Mouse (Mus musculus): Measurements from ENCODE around the gene Gm28043.

DNA sequence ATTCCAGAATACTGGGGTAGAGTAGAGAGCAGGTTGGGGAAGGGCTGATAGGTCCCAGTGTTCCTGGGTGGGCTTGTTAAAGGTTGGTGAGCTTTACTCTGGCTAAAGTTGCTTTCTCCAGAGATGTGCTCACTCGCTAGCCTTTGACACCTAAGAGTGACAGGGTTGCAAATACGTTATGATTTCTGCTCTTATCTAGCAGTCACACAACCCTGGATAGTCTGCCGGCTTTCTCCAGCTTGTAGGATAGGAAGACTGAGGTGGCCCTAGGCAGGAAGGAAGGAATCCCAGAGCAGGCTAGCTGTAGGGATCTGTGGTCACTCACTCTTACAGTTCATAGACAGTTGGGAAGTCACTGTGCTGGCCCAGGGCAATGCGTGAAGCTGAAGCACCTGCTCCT lies 69.6 kb downstream of the Gm28043 start:
- no peak for TF ChIP-seq CTCF (IDR thresholded peaks at IDR 0.05)
- TF ChIP-seq EP300 (IDR thresholded peaks at IDR 0.05): no peak

All from lung, postnatal 0 days (tissue).